Mouse (Mus musculus): ENCODE measurements at regions not wholly inside any gene's neighbourhood (a gene's known extent, or its start where the extent isn't known, plus 50 kb on each side); places are given as distances from the start of the nearest gene placed in this dataset.
A peak's percentile ranks its signal among the peaks of the same experiment; 100 is the strongest.
"Not testable (repeated sequence)": the region's sequence is repeated elsewhere in the genome, so short reads cannot be mapped to it uniquely, and the experiment has no call there.

- no peaks in the 10 kb centered on the region for H3K4me1 ChIP-seq
- 63% methylated on average over 5 of the region's 5 CpGs for WGBS
- no peak overlapping the region for H3K4me2 ChIP-seq
- H3K4me3 ChIP-seq = no peak overlapping the region
- no peak overlapping the region for H3K27ac ChIP-seq
- no peaks in the 10 kb centered on the region for H3K36me3 ChIP-seq
- H3K27me3 ChIP-seq = no peaks in the 10 kb centered on the region
- no peak overlapping the region for H3K9ac ChIP-seq
- ATAC-seq (ENCODE audit: insufficient number of reproducible peaks, low FRiP score, low TSS enrichment, low read depth) = no peak
- no peaks in the 10 kb centered on the region for H3K9me3 ChIP-seq
These were observed 117.6 kb upstream of the Slc38a2 start for GRCm38 (mm10) chr15:96816997-96817570.

- no peak overlapping the region for H3K27ac ChIP-seq
- no peaks in the 10 kb centered on the region for H3K9me3 ChIP-seq
- no peaks in the 10 kb centered on the region for H3K36me3 ChIP-seq
- no peaks in the 10 kb centered on the region for H3K27me3 ChIP-seq
- no peak overlapping the region for H3K4me2 ChIP-seq
- H3K4me3 ChIP-seq = no peak overlapping the region
- 82% methylated on average over 2 of the region's 2 CpGs for WGBS
- H3K4me1 ChIP-seq = no peaks in the 10 kb centered on the region
- H3K9ac ChIP-seq = no peak overlapping the region
- ATAC-seq (ENCODE audit: insufficient number of reproducible peaks, low FRiP score, low TSS enrichment, low read depth) = no peak
These were observed 113.9 kb upstream of the Slc38a2 start for GRCm38 (mm10) chr15:96813472-96813871.

- WGBS = 61% methylated on average over 1 of the region's 1 CpGs
These were observed 103.2 kb upstream of the Slc38a2 start for GRCm38 (mm10) chr15:96802729-96803053.

GRCm38 (mm10) chr15:96802034-96802728 is 102.7 kb upstream of the Slc38a2 start:
- no peak for ATAC-seq (ENCODE audit: insufficient number of reproducible peaks, low FRiP score, low TSS enrichment, low read depth)
- Histone ChIP-seq H3K9me3 (no peaks in the 10 kb centered on the region), H3K4me2 (no peak overlapping the region), H3K4me1 (peaks cover 4% of the 10 kb centered on the region; the same call in 1 of the 2 replicates), H3K9ac (no peak overlapping the region), H3K27ac (no peak overlapping the region), H3K27me3 (no peaks in the 10 kb centered on the region), H3K4me3 (no peak overlapping the region), H3K36me3 (no peaks in the 10 kb centered on the region)
- 74% methylated on average over 9 of the region's 9 CpGs for WGBS

More at GRCm38 (mm10) chr15:96802729-96803053, 103.2 kb upstream of the Slc38a2 start:
- Histone ChIP-seq H3K9ac (no peak overlapping the region), H3K36me3 (no peaks in the 10 kb centered on the region), H3K27ac (no peak overlapping the region), H3K9me3 (no peaks in the 10 kb centered on the region), H3K27me3 (no peaks in the 10 kb centered on the region), H3K4me2 (no peak overlapping the region), H3K4me1 (peaks cover 4% of the 10 kb centered on the region; the same call in 1 of the 2 replicates), H3K4me3 (no peak overlapping the region)
- no peak for ATAC-seq (ENCODE audit: insufficient number of reproducible peaks, low FRiP score, low TSS enrichment, low read depth)

GRCm38 (mm10) chr15:96799228-96799627 is 99.7 kb upstream of the Slc38a2 start:
- no peaks in the 10 kb centered on the region for H3K27me3 ChIP-seq
- H3K9ac ChIP-seq = no peak overlapping the region
- no peak overlapping the region for H3K4me3 ChIP-seq
- peaks cover 7% of the 10 kb centered on the region; the same call in 1 of the 2 replicates for H3K4me1 ChIP-seq
- H3K27ac ChIP-seq = no peak overlapping the region
- no peak for ATAC-seq (ENCODE audit: insufficient number of reproducible peaks, low FRiP score, low TSS enrichment, low read depth)
- H3K9me3 ChIP-seq = no peaks in the 10 kb centered on the region
- H3K4me2 ChIP-seq = no peak overlapping the region
- 57% methylated on average over 12 of the region's 12 CpGs for WGBS
- no peaks in the 10 kb centered on the region for H3K36me3 ChIP-seq

GRCm38 (mm10) chr15:96797615-96798270 is 98.2 kb upstream of the Slc38a2 start:
- Histone ChIP-seq H3K9ac (no peak overlapping the region), H3K9me3 (no peaks in the 10 kb centered on the region), H3K4me3 (no peak overlapping the region), H3K27ac (0 out of 2 replicates have a peak overlapping the region, but pooled peaks have one; percentile 17), H3K27me3 (no peaks in the 10 kb centered on the region), H3K4me1 (peaks cover 7% of the 10 kb centered on the region; the same call in 1 of the 2 replicates), H3K36me3 (no peaks in the 10 kb centered on the region), H3K4me2 (no peak overlapping the region)
- no peak for ATAC-seq (ENCODE audit: insufficient number of reproducible peaks, low FRiP score, low TSS enrichment, low read depth)
- whole genome bisulfite sequencing = 44% methylated on average over 4 of the region's 4 CpGs

GRCm38 (mm10) chr15:96794177-96794719 is 94.7 kb upstream of the Slc38a2 start:
- H3K27me3 ChIP-seq = no peaks in the 10 kb centered on the region
- ATAC-seq (ENCODE audit: insufficient number of reproducible peaks, low FRiP score, low TSS enrichment, low read depth) = no peak
- no peaks in the 10 kb centered on the region for H3K9me3 ChIP-seq
- peaks cover 7% of the 10 kb centered on the region; the same call in 1 of the 2 replicates for H3K4me1 ChIP-seq
- no peak overlapping the region for H3K4me3 ChIP-seq
- no peak overlapping the region for H3K4me2 ChIP-seq
- no peak overlapping the region for H3K27ac ChIP-seq
- WGBS = 81% methylated on average over 6 of the region's 6 CpGs
- H3K9ac ChIP-seq = no peak overlapping the region
- no peaks in the 10 kb centered on the region for H3K36me3 ChIP-seq

- Histone ChIP-seq H3K9me3 (no peaks in the 10 kb centered on the region), H3K27me3 (no peaks in the 10 kb centered on the region), H3K36me3 (no peaks in the 10 kb centered on the region), H3K9ac (no peak overlapping the region), H3K4me2 (no peak overlapping the region), H3K27ac (no peak overlapping the region), H3K4me1 (peaks cover 7% of the 10 kb centered on the region; the same call in 1 of the 2 replicates), H3K4me3 (no peak overlapping the region)
- ATAC-seq (ENCODE audit: insufficient number of reproducible peaks, low FRiP score, low TSS enrichment, low read depth) = no peak
- 91% methylated on average over 15 of the region's 15 CpGs for WGBS
These were observed 93.7 kb upstream of the Slc38a2 start for GRCm38 (mm10) chr15:96793251-96793650.

GRCm38 (mm10) chr15:96791306-96791705 is 91.8 kb upstream of the Slc38a2 start:
- Histone ChIP-seq H3K9me3 (no peaks in the 10 kb centered on the region), H3K4me3 (no peak overlapping the region), H3K27me3 (no peaks in the 10 kb centered on the region), H3K9ac (no peak overlapping the region), H3K27ac (no peak overlapping the region), H3K36me3 (no peaks in the 10 kb centered on the region), H3K4me2 (no peak overlapping the region), H3K4me1 (0 out of 2 replicates have a peak, but pooled peaks cover 4% of the 10 kb centered on the region)
- no peak for ATAC-seq (ENCODE audit: insufficient number of reproducible peaks, low FRiP score, low TSS enrichment, low read depth)
- WGBS = 77% methylated on average over 6 of the region's 6 CpGs

GRCm38 (mm10) chr15:96787921-96788320 is 88.4 kb upstream of the Slc38a2 start:
- not testable (repeated sequence) for H3K36me3 ChIP-seq; ATAC-seq (ENCODE audit: insufficient number of reproducible peaks, low FRiP score, low TSS enrichment, low read depth); H3K4me1 ChIP-seq; H3K4me2 ChIP-seq; H3K27ac ChIP-seq; H3K9me3 ChIP-seq; H3K9ac ChIP-seq; H3K27me3 ChIP-seq; H3K4me3 ChIP-seq
- WGBS = 96% methylated on average over 2 of the region's 2 CpGs

- WGBS = 90% methylated on average over 7 of the region's 7 CpGs
- no peak overlapping the region for H3K4me2 ChIP-seq
- 0 out of 2 replicates have a peak, but pooled peaks cover 4% of the 10 kb centered on the region for H3K4me1 ChIP-seq
- no peaks in the 10 kb centered on the region for H3K9me3 ChIP-seq
- H3K36me3 ChIP-seq = no peaks in the 10 kb centered on the region
- no peak overlapping the region for H3K9ac ChIP-seq
- H3K27me3 ChIP-seq = no peaks in the 10 kb centered on the region
- no peak overlapping the region for H3K4me3 ChIP-seq
- ATAC-seq (ENCODE audit: insufficient number of reproducible peaks, low FRiP score, low TSS enrichment, low read depth) = no peak
- no peak overlapping the region for H3K27ac ChIP-seq
These were observed 85.0 kb upstream of the Slc38a2 start for GRCm38 (mm10) chr15:96784578-96784977.

GRCm38 (mm10) chr15:96781560-96781959 is 82.0 kb upstream of the Slc38a2 start:
- Histone ChIP-seq H3K9me3 (no peaks in the 10 kb centered on the region), H3K9ac (no peak overlapping the region), H3K4me1 (no peaks in the 10 kb centered on the region), H3K27me3 (no peaks in the 10 kb centered on the region), H3K4me3 (no peak overlapping the region), H3K4me2 (no peak overlapping the region), H3K36me3 (no peaks in the 10 kb centered on the region), H3K27ac (no peak overlapping the region)
- no peak for ATAC-seq (ENCODE audit: insufficient number of reproducible peaks, low FRiP score, low TSS enrichment, low read depth)
- 73% methylated on average over 5 of the region's 5 CpGs for WGBS

Measured in limb, embryonic 15.5 days (tissue).